Mouse (Mus musculus) cerebellum, adult 2 months (tissue): ENCODE measurements at regions not wholly inside any gene's neighbourhood (a gene's known extent, or its start where the extent isn't known, plus 50 kb on each side); places are given as distances from the start of the nearest gene placed in this dataset.

Experiments
- CTCF ChIP-seq: fragments of 200-500 bp; IDR thresholded peaks from 2 replicates; pipeline ENCODE4 v1.5.1; 2011; ENCODE audit warnings: low read depth, mild to moderate bottlenecking, control low read depth, low read length, moderate library complexity, borderline replicate concordance; ENCODE audit not compliant: insufficient read depth
- POLR2A ChIP-seq: fragments of 200-500 bp; IDR thresholded peaks from 2 replicates; pipeline ENCODE4 v1.6.1; 2011; ENCODE audit warnings: low read length, control low read depth, borderline replicate concordance; ENCODE audit not compliant: insufficient read depth

GRCm38 (mm10) chr13:101019272-101019676 lies 186.0 kb upstream of the Slc30a5 start:
- TF ChIP-seq CTCF (no peak), POLR2A (no peak)
